Mouse (Mus musculus): ENCODE results near the gene Ltb. TPM values are rescaled to one million over a fixed set of nuclear protein-coding genes. Genes with fewer than 3 reads are reported as not detected.

Ltb gene
- polyA plus RNA-seq, 1 experiment from 2014 or later, result 2.0 TPM

DNA sequence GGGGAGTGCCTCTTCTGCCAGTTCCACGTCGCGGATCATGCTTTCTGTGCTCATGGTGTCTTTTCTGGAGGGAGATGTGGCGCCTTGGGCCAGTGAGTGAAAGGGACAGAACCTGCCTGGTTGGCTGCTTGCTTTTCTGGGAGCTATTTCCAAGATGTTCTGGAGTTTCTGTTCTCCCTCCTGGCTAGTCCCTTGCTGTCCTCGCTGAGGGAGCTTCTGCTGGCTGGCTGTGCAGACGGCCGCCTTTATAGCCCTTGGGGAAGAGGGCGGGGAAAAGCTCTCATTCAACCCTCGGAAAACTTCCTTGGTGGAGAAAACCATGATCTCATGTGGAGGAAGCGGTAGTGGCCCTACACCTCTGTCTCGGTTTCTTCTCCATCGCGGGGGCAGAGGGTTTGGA, 7.5 kb downstream of the Ltb start, which contains the start of gene Tnf:
Tnf (minus strand) TSS at position 221 of the 400 bp plus-strand sequence.
- peaks cover 32% of the 10 kb centered on the region for H3K27me3 ChIP-seq (replicated peaks; ENCODE audit: control insufficient read depth, insufficient read depth, low read length)
- no peaks in the 10 kb centered on the region for H3K4me1 ChIP-seq (ENCODE audit: control insufficient read depth, insufficient read depth, low read length)
- ATAC-seq (ENCODE audit: low read depth), result no peak
- whole genome bisulfite sequencing, result 34% methylated on average over 13 of the region's 13 CpGs
- DNase-seq (ENCODE audit: low spot score), result no peak
- no peak within 1 kb of the TSS for H3K9ac ChIP-seq (ENCODE audit: low read depth, low read length)
- H3K9me3 ChIP-seq (ENCODE audit: control insufficient read depth, low read length), result no peaks in the 10 kb centered on the region
- no peaks in the 10 kb centered on the region for H3K36me3 ChIP-seq (ENCODE audit: control insufficient read depth, insufficient read depth, low read length)
- no peak within 1 kb of the TSS; the same call in 1 of the 2 replicates for H3K4me2 ChIP-seq (ENCODE audit: low read depth, low read length)
- 0 out of 2 replicates have a peak within 1 kb of the TSS, but pooled peaks have one; percentile 1 for H3K4me3 ChIP-seq (ENCODE audit: low read depth, low read length)
- no peak within 1 kb of the TSS for H3K27ac ChIP-seq (replicated peaks; ENCODE audit: low read depth, low read length)

DNA sequence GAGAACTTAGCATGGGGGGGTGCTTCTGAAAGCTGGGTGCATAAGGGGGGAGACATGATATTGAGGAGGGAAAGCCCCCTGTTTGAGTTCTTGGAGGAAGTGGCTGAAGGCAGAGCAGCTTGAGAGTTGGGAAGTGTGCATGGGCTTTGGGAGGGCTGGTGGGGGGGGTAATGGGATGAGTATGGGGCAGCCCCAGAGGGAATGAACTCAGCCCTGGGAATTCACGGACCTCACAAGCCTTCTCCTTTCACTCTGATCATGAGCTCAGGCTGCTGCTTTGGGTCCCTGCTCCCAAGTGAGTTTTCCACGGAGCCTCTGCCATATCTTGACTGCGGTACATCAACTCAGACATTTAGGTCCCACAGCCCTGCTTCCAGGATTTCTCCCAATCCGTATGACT, 8.2 kb downstream of the Ltb start:
- Histone ChIP-seq H3K27me3 (replicated peaks; ENCODE audit: control insufficient read depth, insufficient read depth, low read length) (peaks cover 28% of the 10 kb centered on the region), H3K4me2 (ENCODE audit: low read depth, low read length) (no peak overlapping the region), H3K27ac (replicated peaks; ENCODE audit: low read depth, low read length) (no peak overlapping the region), H3K9me3 (ENCODE audit: control insufficient read depth, low read length) (no peaks in the 10 kb centered on the region), H3K36me3 (ENCODE audit: control insufficient read depth, insufficient read depth, low read length) (no peaks in the 10 kb centered on the region), H3K4me3 (ENCODE audit: low read depth, low read length) (no peak overlapping the region), H3K9ac (ENCODE audit: low read depth, low read length) (no peak overlapping the region), H3K4me1 (ENCODE audit: control insufficient read depth, insufficient read depth, low read length) (no peaks in the 10 kb centered on the region)
- WGBS, result 70% methylated on average over 4 of the region's 4 CpGs
- DNase-seq (ENCODE audit: low spot score) (no peak), ATAC-seq (ENCODE audit: low read depth) (no peak)

DNA sequence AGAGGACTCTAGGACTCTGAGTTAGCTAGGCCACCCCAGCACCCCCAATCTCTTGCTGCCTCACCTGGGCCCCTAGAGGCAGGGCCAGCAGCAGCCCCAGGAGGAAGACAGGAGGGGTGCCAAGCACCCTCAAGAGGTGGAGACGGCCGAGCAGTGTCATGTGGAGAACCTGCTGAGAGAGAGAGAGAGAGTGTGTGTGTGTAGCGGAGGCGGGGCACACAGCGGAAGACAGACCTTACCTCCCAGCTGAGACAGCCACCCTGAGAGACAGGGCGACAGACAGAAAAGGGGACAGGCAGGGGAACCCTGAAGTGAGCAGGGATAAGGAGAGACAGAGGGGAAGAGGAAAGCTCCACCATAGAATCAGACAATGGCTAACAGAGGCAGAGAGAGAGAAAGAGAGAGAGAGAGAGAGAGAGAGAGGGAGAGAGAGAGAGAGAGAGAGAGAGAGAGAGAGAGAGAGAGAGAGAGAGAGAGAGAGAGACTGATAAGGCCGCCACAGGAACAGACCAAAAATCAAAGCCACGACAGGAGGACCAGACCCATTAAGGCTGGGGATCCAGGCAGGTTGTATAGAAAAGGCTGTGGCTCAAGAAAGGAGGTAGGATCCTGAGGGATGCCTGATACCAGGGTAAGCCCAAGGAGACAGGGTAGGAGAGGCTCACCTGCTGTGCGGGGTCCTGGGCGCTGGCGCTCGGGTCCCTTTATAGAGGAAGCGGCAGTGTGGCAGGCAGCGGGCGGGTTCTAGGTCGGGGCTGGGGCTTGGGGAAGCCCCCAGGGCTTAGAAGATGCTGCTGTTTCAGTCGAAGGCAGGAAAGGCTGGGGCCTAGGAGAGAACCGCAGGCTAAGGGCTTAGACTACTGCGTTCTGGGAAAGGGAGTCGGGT, 10.5 kb downstream of the Ltb start, which contains the start of gene Lta:
Lta (minus strand) TSS at position 858 of the 886 bp plus-strand sequence.
- DNase-seq (ENCODE audit: low spot score) (no peak), ATAC-seq (ENCODE audit: low read depth) (no peak)
- WGBS, result 18% methylated on average over 15 of the region's 20 CpGs
- Histone ChIP-seq H3K4me2 (ENCODE audit: low read depth, low read length) (no peak within 1 kb of the TSS), H3K4me1 (ENCODE audit: control insufficient read depth, insufficient read depth, low read length) (no peaks in the 10 kb centered on the region), H3K9me3 (ENCODE audit: control insufficient read depth, low read length) (no peaks in the 10 kb centered on the region), H3K9ac (ENCODE audit: low read depth, low read length) (no peak within 1 kb of the TSS; the same call in 1 of the 2 replicates), H3K4me3 (ENCODE audit: low read depth, low read length) (no peak within 1 kb of the TSS), H3K27me3 (replicated peaks; ENCODE audit: control insufficient read depth, insufficient read depth, low read length) (peaks cover 22% of the 10 kb centered on the region), H3K27ac (replicated peaks; ENCODE audit: low read depth, low read length) (no peak within 1 kb of the TSS), H3K36me3 (ENCODE audit: control insufficient read depth, insufficient read depth, low read length) (no peaks in the 10 kb centered on the region)

GRCm38 (mm10) chr17:35205380-35205769, 11.1 kb downstream of the Ltb start:
- no peak for DNase-seq (ENCODE audit: low spot score)
- Histone ChIP-seq H3K4me2 (ENCODE audit: low read depth, low read length) (no peak overlapping the region), H3K36me3 (ENCODE audit: control insufficient read depth, insufficient read depth, low read length) (no peaks in the 10 kb centered on the region), H3K4me1 (ENCODE audit: control insufficient read depth, insufficient read depth, low read length) (no peaks in the 10 kb centered on the region), H3K27me3 (replicated peaks; ENCODE audit: control insufficient read depth, insufficient read depth, low read length) (peaks cover 22% of the 10 kb centered on the region), H3K27ac (replicated peaks; ENCODE audit: low read depth, low read length) (no peak overlapping the region), H3K9ac (ENCODE audit: low read depth, low read length) (no peak overlapping the region), H3K9me3 (ENCODE audit: control insufficient read depth, low read length) (no peaks in the 10 kb centered on the region), H3K4me3 (ENCODE audit: low read depth, low read length) (no peak overlapping the region)
- no peak for ATAC-seq (ENCODE audit: low read depth)
- 52% methylated on average over 10 of the region's 10 CpGs for WGBS

- Histone ChIP-seq H3K36me3 (ENCODE audit: control insufficient read depth, insufficient read depth, low read length) (no peaks in the 10 kb centered on the region), H3K4me2 (ENCODE audit: low read depth, low read length) (no peak overlapping the region), H3K9ac (ENCODE audit: low read depth, low read length) (no peak overlapping the region), H3K27me3 (replicated peaks; ENCODE audit: control insufficient read depth, insufficient read depth, low read length) (0 out of 2 replicates have a peak, but pooled peaks cover 4% of the 10 kb centered on the region), H3K9me3 (ENCODE audit: control insufficient read depth, low read length) (no peaks in the 10 kb centered on the region), H3K4me1 (ENCODE audit: control insufficient read depth, insufficient read depth, low read length) (no peaks in the 10 kb centered on the region), H3K4me3 (ENCODE audit: low read depth, low read length) (no peak overlapping the region), H3K27ac (replicated peaks; ENCODE audit: low read depth, low read length) (no peak overlapping the region)
- no peak for DNase-seq (ENCODE audit: low spot score)
- ATAC-seq (ENCODE audit: low read depth), result no peak
- WGBS, result 75% methylated on average over 12 of the region's 12 CpGs
These were observed 15.7 kb downstream of the Ltb start for GRCm38 (mm10) chr17:35209785-35210535.

DNA sequence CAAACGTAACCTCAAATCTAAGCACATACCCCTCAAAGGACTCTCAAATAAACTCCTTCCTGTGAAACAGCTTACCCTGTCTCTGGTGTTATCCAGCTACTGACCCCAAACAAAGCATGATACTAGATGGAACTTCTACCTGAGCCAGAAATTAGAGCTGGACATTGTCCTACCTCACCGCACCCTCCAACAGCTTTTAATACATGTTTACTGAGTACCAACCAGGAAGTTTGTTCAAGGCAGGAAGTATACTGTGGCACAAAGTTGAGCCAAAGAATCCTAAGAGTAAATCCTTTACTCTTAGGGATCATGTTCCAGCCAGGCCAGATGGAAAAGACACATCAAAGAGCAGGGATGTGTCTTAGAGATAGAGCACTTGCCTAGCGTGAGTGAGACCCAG, 16.4 kb downstream of the Ltb start:
- Histone ChIP-seq H3K9me3 (ENCODE audit: control insufficient read depth, low read length) (no peaks in the 10 kb centered on the region), H3K9ac (ENCODE audit: low read depth, low read length) (no peak overlapping the region), H3K4me3 (ENCODE audit: low read depth, low read length) (no peak overlapping the region), H3K4me1 (ENCODE audit: control insufficient read depth, insufficient read depth, low read length) (no peaks in the 10 kb centered on the region), H3K4me2 (ENCODE audit: low read depth, low read length) (no peak overlapping the region), H3K27ac (replicated peaks; ENCODE audit: low read depth, low read length) (no peak overlapping the region), H3K36me3 (ENCODE audit: control insufficient read depth, insufficient read depth, low read length) (no peaks in the 10 kb centered on the region), H3K27me3 (replicated peaks; ENCODE audit: control insufficient read depth, insufficient read depth, low read length) (no peaks in the 10 kb centered on the region)
- no peak for ATAC-seq (ENCODE audit: low read depth)
- DNase-seq (ENCODE audit: low spot score), result no peak
- WGBS, result 59% methylated on average over 3 of the region's 3 CpGs

DNA sequence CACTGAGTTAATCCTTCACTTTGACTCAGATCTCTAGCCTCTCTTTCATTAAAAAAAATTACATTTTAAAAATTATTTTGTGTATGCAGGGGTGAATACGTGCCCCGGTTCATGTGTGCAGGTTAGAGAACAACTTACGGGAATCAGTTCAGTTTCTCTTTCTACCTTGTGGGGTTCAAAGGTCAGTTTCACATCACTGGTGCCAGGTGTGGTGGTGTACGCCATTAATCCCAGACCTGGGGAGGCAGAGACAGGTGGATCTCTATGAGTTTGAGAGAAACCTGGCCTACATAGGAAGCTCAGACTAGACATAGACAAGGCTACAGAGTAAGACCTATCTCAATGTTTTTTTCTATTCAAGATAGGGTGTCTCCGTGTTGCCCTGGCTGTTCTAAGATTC, 18.8 kb downstream of the Ltb start:
- H3K4me3 ChIP-seq (ENCODE audit: low read depth, low read length), result no peak overlapping the region
- no peaks in the 10 kb centered on the region for H3K9me3 ChIP-seq (ENCODE audit: control insufficient read depth, low read length)
- H3K4me2 ChIP-seq (ENCODE audit: low read depth, low read length), result no peak overlapping the region
- WGBS, result 92% methylated on average over 5 of the region's 5 CpGs
- no peaks in the 10 kb centered on the region for H3K27me3 ChIP-seq (replicated peaks; ENCODE audit: control insufficient read depth, insufficient read depth, low read length)
- H3K9ac ChIP-seq (ENCODE audit: low read depth, low read length), result no peak overlapping the region
- H3K4me1 ChIP-seq (ENCODE audit: control insufficient read depth, insufficient read depth, low read length), result no peaks in the 10 kb centered on the region
- H3K27ac ChIP-seq (replicated peaks; ENCODE audit: low read depth, low read length), result no peak overlapping the region
- no peaks in the 10 kb centered on the region for H3K36me3 ChIP-seq (ENCODE audit: control insufficient read depth, insufficient read depth, low read length)
- no peak for ATAC-seq (ENCODE audit: low read depth)
- DNase-seq (ENCODE audit: low spot score), result no peak

DNA sequence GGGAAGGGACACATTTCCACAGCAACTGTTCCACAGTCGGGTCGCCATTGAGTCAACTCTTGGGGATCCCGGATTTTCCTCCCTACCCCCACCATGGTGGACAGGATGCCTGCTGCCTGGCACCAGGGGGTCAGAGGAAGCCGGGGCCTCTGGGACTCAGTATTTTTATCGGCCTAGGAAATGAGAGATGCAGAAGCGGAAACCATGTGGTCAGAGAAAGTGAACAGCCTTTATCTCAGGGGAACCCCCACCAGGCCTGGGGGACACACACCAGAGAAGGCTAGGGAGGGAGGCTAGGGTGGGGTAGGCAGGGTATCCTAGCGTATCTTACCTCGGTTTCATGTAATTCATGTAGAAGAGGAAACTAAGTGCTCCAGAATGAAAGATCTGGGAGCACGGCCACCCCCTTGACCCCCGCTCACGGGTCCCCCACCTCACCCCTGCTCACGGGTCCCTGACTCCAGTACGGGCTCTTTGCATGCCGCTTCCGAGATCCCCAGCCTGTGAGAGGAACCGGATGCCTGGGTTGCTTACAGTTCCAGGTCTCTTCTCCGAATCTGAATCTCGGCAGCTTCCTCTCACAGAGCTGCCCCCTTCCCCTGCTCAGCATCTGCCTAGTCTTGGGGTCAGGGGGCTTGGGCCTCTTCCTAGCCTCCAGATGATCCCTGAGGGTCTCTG, 24.4 kb downstream of the Ltb start:
- ATAC-seq (ENCODE audit: low read depth), result no peak

More for the DNA sequence above, 24.4 kb downstream of the Ltb start:
- Histone ChIP-seq H3K4me2 (ENCODE audit: low read depth, low read length) (no peak overlapping the region), H3K36me3 (ENCODE audit: control insufficient read depth, insufficient read depth, low read length) (peaks cover 24% of the 10 kb centered on the region), H3K9me3 (ENCODE audit: control insufficient read depth, low read length) (no peaks in the 10 kb centered on the region), H3K9ac (ENCODE audit: low read depth, low read length) (0 out of 2 replicates have a peak overlapping the region, but pooled peaks have one; percentile 16), H3K27ac (replicated peaks; ENCODE audit: low read depth, low read length) (no peak overlapping the region), H3K4me1 (ENCODE audit: control insufficient read depth, insufficient read depth, low read length) (no peaks in the 10 kb centered on the region), H3K27me3 (replicated peaks; ENCODE audit: control insufficient read depth, insufficient read depth, low read length) (no peaks in the 10 kb centered on the region), H3K4me3 (ENCODE audit: low read depth, low read length) (no peak overlapping the region)
- WGBS, result 77% methylated on average over 18 of the region's 18 CpGs
- DNase-seq (ENCODE audit: low spot score), result no peak
